Mouse (Mus musculus) myocyte (in vitro differentiated cells): Measurements from ENCODE around the gene Nde1. TPM values are rescaled to one million over a fixed set of nuclear protein-coding genes. Genes with fewer than 3 reads are reported as not detected.

Source experiments
- H3K27me3 ChIP-seq: one replicate; pipeline ENCODE4 v1.6.1; 2011; ENCODE audit not compliant: control insufficient read depth, insufficient read depth, insufficient read length
- H3K36me3 ChIP-seq: one replicate; pipeline ENCODE4 v1.6.1; 2011; ENCODE audit not compliant: control insufficient read depth, insufficient read depth
- H3K4me2 ChIP-seq: one replicate; pipeline ENCODE4 v1.6.1; 2011; ENCODE audit warnings: low read depth, control low read depth
- H3K4me3 ChIP-seq: one replicate; pipeline ENCODE4 v1.5.1; 2011; ENCODE audit warnings: mild to moderate bottlenecking, control low read depth, moderate library complexity
- H3K79me2 ChIP-seq: one replicate; pipeline ENCODE4 v1.6.1; 2011; ENCODE audit not compliant: control insufficient read depth, insufficient read depth
- H3ac ChIP-seq: one replicate; pipeline ENCODE4 v1.6.1; 2011; ENCODE audit not compliant: control insufficient read depth, insufficient read length
- CEBPB ChIP-seq: IDR thresholded peaks from 2 replicates; pipeline ENCODE4 v1.6.1; 2011; ENCODE audit warnings: mild to moderate bottlenecking, moderate library complexity; ENCODE audit not compliant: poor library complexity, insufficient read depth, severe bottlenecking
- E2F4 ChIP-seq: IDR thresholded peaks from one replicate; pipeline ENCODE4 v1.6.1; 2011; ENCODE audit warnings: mild to moderate bottlenecking, control low read depth, moderate library complexity; ENCODE audit not compliant: insufficient read depth
- MAX ChIP-seq: IDR thresholded peaks from one replicate; pipeline ENCODE4 v1.6.1; 2011; ENCODE audit warnings: low read depth, mild to moderate bottlenecking, control low read depth
- MYOD1 ChIP-seq, 3 experiments: IDR thresholded peaks; one replicate each; pipeline ENCODE4 v1.6.1; 2011; ENCODE audit warnings: control low read depth in 2 of 3, low read depth in 2 of 3, mild to moderate bottlenecking in 2 of 3, moderate library complexity in 1 of 3; ENCODE audit not compliant: insufficient read length in 2 of 3, control insufficient read depth in 1 of 3
- MYOG ChIP-seq, 3 experiments: IDR thresholded peaks; one replicate each; pipeline ENCODE4 v1.6.1; 2011; ENCODE audit warnings: control low read depth in 2 of 3, low read depth in 2 of 3, mild to moderate bottlenecking in 2 of 3; ENCODE audit not compliant: insufficient read length in 2 of 3, control insufficient read depth in 1 of 3, insufficient read depth in 1 of 3
- POLR2A ChIP-seq: IDR thresholded peaks from one replicate; pipeline ENCODE4 v1.6.1; 2011; ENCODE audit warnings: low read depth, mild to moderate bottlenecking, control low read depth, moderate library complexity; ENCODE audit not compliant: insufficient read length
- POLR2AphosphoS2 ChIP-seq: IDR thresholded peaks from one replicate; pipeline ENCODE4 v1.6.1; 2011; ENCODE audit warnings: low read depth, control low read depth; ENCODE audit not compliant: insufficient read length
- REST ChIP-seq: IDR thresholded peaks from one replicate; pipeline ENCODE4 v1.6.1; 2011; ENCODE audit warnings: mild to moderate bottlenecking, control low read depth, moderate library complexity; ENCODE audit not compliant: insufficient read depth, insufficient read length
- SRF ChIP-seq: IDR thresholded peaks from one replicate; pipeline ENCODE4 v1.6.1; 2011; ENCODE audit warnings: low read depth; ENCODE audit not compliant: control insufficient read depth, insufficient read length
- TCF12 ChIP-seq: IDR thresholded peaks from one replicate; pipeline ENCODE4 v1.6.1; 2011; ENCODE audit warnings: mild to moderate bottlenecking, control low read depth; ENCODE audit not compliant: poor library complexity, insufficient read depth, severe bottlenecking
- TCF3 ChIP-seq: IDR thresholded peaks from one replicate; pipeline ENCODE4 v1.6.1; 2011; ENCODE audit warnings: low read depth, control low read depth; ENCODE audit not compliant: insufficient read length
- USF1 ChIP-seq: IDR thresholded peaks from one replicate; pipeline ENCODE4 v1.6.1; 2011; ENCODE audit warnings: low read depth, mild to moderate bottlenecking, control low read depth, moderate library complexity
- polyA plus RNA-seq: library from polyadenylated mRNA; unstranded; fragments of >200 nt; fragmentation: generic; extraction: Trizol; gene quantifications from one replicate; pipeline ENCODE4 v1.2.1, GENCODE M21; 2012; ENCODE audit warnings: missing spikeins

Nde1 gene
- polyA plus RNA-seq, 1 experiment: 36.4 TPM

- no peak for TF ChIP-seq CEBPB
- TF ChIP-seq USF1: no peak
- TF ChIP-seq E2F4: no peak
- TF ChIP-seq POLR2A: no peak
- no peak for TF ChIP-seq SRF
- no peak for TF ChIP-seq MAX
- TF ChIP-seq POLR2AphosphoS2: no peak
- TF ChIP-seq REST: no peak
- no peak for TF ChIP-seq MYOD1 (IDR thresholded peaks at IDR 0.05; ENCODE audit: control insufficient read depth in 1 of 3, insufficient read length in 2 of 3, low read depth in 2 of 3)
- TF ChIP-seq TCF12: no peak
- no peak for TF ChIP-seq MYOG (IDR thresholded peaks at IDR 0.05; ENCODE audit: control insufficient read depth in 1 of 3, insufficient read depth in 1 of 3, insufficient read length in 2 of 3, low read depth in 2 of 3)
- TF ChIP-seq TCF3: no peak
- Histone ChIP-seq H3K79me2 (no peaks in the 10 kb centered on the region), H3K4me3 (no peak overlapping the region), H3K27me3 (no peaks in the 10 kb centered on the region), H3ac (no peak overlapping the region), H3K36me3 (peaks cover 47% of the 10 kb centered on the region), H3K4me2 (no peak overlapping the region)
These were observed 31.7 kb upstream of the Nde1 start for GRCm38 (mm10) chr16:14131376-14131775.

- H3ac ChIP-seq: no peak overlapping the region
- H3K4me3 ChIP-seq: no peak overlapping the region
- H3K4me2 ChIP-seq: no peak overlapping the region
- H3K79me2 ChIP-seq: no peaks in the 10 kb centered on the region
- H3K36me3 ChIP-seq: peaks cover 51% of the 10 kb centered on the region
- no peak for TF ChIP-seq CEBPB
- no peaks in the 10 kb centered on the region for H3K27me3 ChIP-seq
These were observed 31.2 kb upstream of the Nde1 start for GRCm38 (mm10) chr16:14131838-14132237.

GRCm38 (mm10) chr16:14135014-14135413 lies 28.1 kb upstream of the Nde1 start:
- Histone ChIP-seq H3ac (no peak overlapping the region), H3K27me3 (no peaks in the 10 kb centered on the region), H3K79me2 (no peaks in the 10 kb centered on the region), H3K4me2 (no peak overlapping the region), H3K36me3 (peaks cover 43% of the 10 kb centered on the region), H3K4me3 (no peak overlapping the region)
- no peak for TF ChIP-seq USF1
- no peak for TF ChIP-seq POLR2A
- no peak for TF ChIP-seq TCF3

- Histone ChIP-seq H3K4me3 (no peak overlapping the region), H3K4me2 (no peak overlapping the region), H3K27me3 (no peaks in the 10 kb centered on the region), H3K36me3 (peaks cover 56% of the 10 kb centered on the region), H3ac (no peak overlapping the region), H3K79me2 (no peaks in the 10 kb centered on the region)
- TF ChIP-seq E2F4: no peak
- no peak for TF ChIP-seq MYOG (IDR thresholded peaks at IDR 0.05; ENCODE audit: control insufficient read depth in 1 of 3, insufficient read depth in 1 of 3, insufficient read length in 2 of 3, low read depth in 2 of 3)
- no peak for TF ChIP-seq POLR2A
- TF ChIP-seq TCF3: no peak
- no peak for TF ChIP-seq MYOD1 (IDR thresholded peaks at IDR 0.05; ENCODE audit: control insufficient read depth in 1 of 3, insufficient read length in 2 of 3, low read depth in 2 of 3)
- TF ChIP-seq CEBPB: no peak
- no peak for TF ChIP-seq REST
- TF ChIP-seq POLR2AphosphoS2: no peak
- no peak for TF ChIP-seq USF1
- no peak for TF ChIP-seq TCF12
- no peak for TF ChIP-seq MAX
- TF ChIP-seq SRF: no peak
These were observed 25.0 kb upstream of the Nde1 start for GRCm38 (mm10) chr16:14137976-14138561.

GRCm38 (mm10) chr16:14139106-14139505 lies 24.0 kb upstream of the Nde1 start:
- TF ChIP-seq REST: no peak
- TF ChIP-seq MAX: no peak
- TF ChIP-seq TCF3: no peak
- no peak for TF ChIP-seq POLR2AphosphoS2
- TF ChIP-seq CEBPB: no peak
- no peak for TF ChIP-seq MYOD1 (IDR thresholded peaks at IDR 0.05; ENCODE audit: control insufficient read depth in 1 of 3, insufficient read length in 2 of 3, low read depth in 2 of 3)
- TF ChIP-seq USF1: no peak
- no peak for TF ChIP-seq POLR2A
- no peak for TF ChIP-seq E2F4
- H3K4me3 ChIP-seq: no peak overlapping the region
- H3K4me2 ChIP-seq: no peak overlapping the region
- H3K27me3 ChIP-seq: no peaks in the 10 kb centered on the region
- no peak overlapping the region for H3ac ChIP-seq
- no peaks in the 10 kb centered on the region for H3K79me2 ChIP-seq
- H3K36me3 ChIP-seq: peaks cover 60% of the 10 kb centered on the region

- no peaks in the 10 kb centered on the region for H3K27me3 ChIP-seq
- no peak overlapping the region for H3ac ChIP-seq
- H3K36me3 ChIP-seq: peaks cover 48% of the 10 kb centered on the region
- H3K79me2 ChIP-seq: no peaks in the 10 kb centered on the region
- no peak overlapping the region for H3K4me2 ChIP-seq
- no peak overlapping the region for H3K4me3 ChIP-seq
- TF ChIP-seq CEBPB (no peak), POLR2A (no peak), SRF (no peak), MYOD1 (IDR thresholded peaks at IDR 0.05; ENCODE audit: control insufficient read depth in 1 of 3, insufficient read length in 2 of 3, low read depth in 2 of 3) (no peak), TCF12 (no peak), POLR2AphosphoS2 (no peak), MAX (no peak), MYOG (IDR thresholded peaks at IDR 0.05; ENCODE audit: control insufficient read depth in 1 of 3, insufficient read depth in 1 of 3, insufficient read length in 2 of 3, low read depth in 2 of 3) (no peak), REST (no peak)
These were observed 19.8 kb upstream of the Nde1 start for GRCm38 (mm10) chr16:14143298-14143697.
